Mouse (Mus musculus) limb, embryonic 10.5 days (tissue): ENCODE measurements around the gene Ctsd. TPM values are rescaled to one million over a fixed set of nuclear protein-coding genes. Genes with fewer than 3 reads are reported as not detected.
A peak's percentile ranks its signal among the peaks of the same experiment; 100 is the strongest.

ENCODE experiments used
- DNase-seq: peaks from one replicate; pipeline ENCODE4 v3.0.0-alpha.2; 2017; ENCODE audit warnings: low spot score
- H3K27ac ChIP-seq: fragments of 300-500 bp; sonication (generic); 2 replicates; pipeline ENCODE4 v1.5.1; 2016; ENCODE audit warnings: mild to moderate bottlenecking
- H3K27me3 ChIP-seq: fragments of 300-500 bp; sonication (generic); 2 replicates; pipeline ENCODE4 v1.6.1; 2016; ENCODE audit warnings: low read depth, mild to moderate bottlenecking; ENCODE audit not compliant: poor library complexity, severe bottlenecking
- H3K36me3 ChIP-seq: fragments of 300-500 bp; sonication (generic); 2 replicates; pipeline ENCODE4 v1.6.1; 2016; ENCODE audit warnings: mild to moderate bottlenecking, moderate library complexity
- H3K4me1 ChIP-seq: fragments of 300-500 bp; sonication (generic); 2 replicates; pipeline ENCODE4 v1.6.1; 2016
- H3K4me3 ChIP-seq: fragments of 300-500 bp; sonication (generic); 2 replicates; pipeline ENCODE4 v1.5.1; 2016; ENCODE audit warnings: mild to moderate bottlenecking, moderate library complexity
- H3K9me3 ChIP-seq: fragments of 300-500 bp; sonication (generic); replicated peaks from 2 replicates; pipeline ENCODE4 v1.6.1; 2016; ENCODE audit warnings: mild to moderate bottlenecking
- WGBS: fragments of 180-500 bp; shearing (Covaris S2); methylation state at CpG from one replicate; pipeline ENCODE4 v1.1.7; 2016; 5-methylcytosine and 5-hydroxymethylcytosine counted together
- polyA plus RNA-seq: library from polyadenylated mRNA; unstranded; fragments of >200 nt; fragmentation: Nextera tagmentation; extraction: Ambion mirVana; gene quantifications from 2 replicates; pipeline ENCODE4 v1.2.1, GENCODE M21; 2016

Ctsd gene
- 121 and 132 TPM in 2 replicates for polyA plus RNA-seq

GRCm38 (mm10) chr7:142387419-142388148, at the start of gene Ctsd:
Ctsd (minus strand) TSS chr7:142388038.
- H3K36me3 ChIP-seq = peaks cover 33% of the 10 kb centered on the region
- under 1% methylated on average over 55 of the region's 55 CpGs for WGBS
- no peaks in the 10 kb centered on the region for H3K27me3 ChIP-seq
- H3K9me3 ChIP-seq = no peaks in the 10 kb centered on the region
- peak within 1 kb of the TSS; percentile 83 for H3K27ac ChIP-seq
- DNase-seq = peak; percentile 99
- peaks cover 20% of the 10 kb centered on the region for H3K4me1 ChIP-seq
- H3K4me3 ChIP-seq = peak within 1 kb of the TSS; percentile 82

GRCm38 (mm10) chr7:142437324-142437723, 49.5 kb upstream of the Ctsd start:
- peaks cover 44% of the 10 kb centered on the region for H3K4me1 ChIP-seq
- peak overlapping the region; percentile 47; the same call in 1 of the 2 replicates for H3K27ac ChIP-seq
- H3K36me3 ChIP-seq = no peaks in the 10 kb centered on the region
- H3K9me3 ChIP-seq = no peaks in the 10 kb centered on the region
- WGBS = 88% methylated on average over 5 of the region's 5 CpGs
- H3K27me3 ChIP-seq = no peaks in the 10 kb centered on the region
- no peak overlapping the region for H3K4me3 ChIP-seq
- peak; percentile 33 for DNase-seq

- 19% methylated on average over 4 of the region's 4 CpGs for WGBS
- H3K9me3 ChIP-seq = no peaks in the 10 kb centered on the region
- no peak overlapping the region for H3K4me3 ChIP-seq
- no peaks in the 10 kb centered on the region for H3K36me3 ChIP-seq
- peak; percentile 67 for DNase-seq
- H3K4me1 ChIP-seq = peaks cover 26% of the 10 kb centered on the region
- peak overlapping the region; percentile 77; the same call in 1 of the 2 replicates for H3K27ac ChIP-seq
- no peaks in the 10 kb centered on the region for H3K27me3 ChIP-seq
Measured at GRCm38 (mm10) chr7:142435524-142435923, 47.7 kb upstream of the Ctsd start.

GRCm38 (mm10) chr7:142434137-142434865, 46.5 kb upstream of the Ctsd start, which contains the start of gene Syt8:
Syt8 (plus strand) TSS chr7:142434850.
- peak within 1 kb of the TSS; percentile 77 for H3K27ac ChIP-seq

GRCm38 (mm10) chr7:142433623-142434022, 45.8 kb upstream of the Ctsd start:
- Histone ChIP-seq H3K4me3 (no peak overlapping the region), H3K36me3 (no peaks in the 10 kb centered on the region), H3K27me3 (no peaks in the 10 kb centered on the region; the same call in 1 of the 2 replicates), H3K9me3 (no peaks in the 10 kb centered on the region), H3K27ac (peak overlapping the region; percentile 77), H3K4me1 (peaks cover 25% of the 10 kb centered on the region)
- DNase-seq = no peak
- 59% methylated on average over 19 of the region's 19 CpGs for WGBS

More at GRCm38 (mm10) chr7:142434137-142434865, 46.5 kb upstream of the Ctsd start, which contains the start of gene Syt8:
- 83% methylated on average over 10 of the region's 10 CpGs for WGBS
- DNase-seq = no peak
- no peaks in the 10 kb centered on the region for H3K27me3 ChIP-seq
- H3K4me3 ChIP-seq = no peak within 1 kb of the TSS
- no peaks in the 10 kb centered on the region for H3K9me3 ChIP-seq
- no peaks in the 10 kb centered on the region for H3K36me3 ChIP-seq
- peaks cover 25% of the 10 kb centered on the region for H3K4me1 ChIP-seq

GRCm38 (mm10) chr7:142431106-142431505, 43.3 kb upstream of the Ctsd start:
- 93% methylated on average over 14 of the region's 14 CpGs for WGBS
- H3K27me3 ChIP-seq = peaks cover 3% of the 10 kb centered on the region; the same call in 1 of the 2 replicates
- H3K27ac ChIP-seq = peak overlapping the region; percentile 28
- H3K4me3 ChIP-seq = no peak overlapping the region
- H3K9me3 ChIP-seq = no peaks in the 10 kb centered on the region
- H3K36me3 ChIP-seq = no peaks in the 10 kb centered on the region
- H3K4me1 ChIP-seq = peaks cover 29% of the 10 kb centered on the region
- DNase-seq = no peak

GRCm38 (mm10) chr7:142430160-142430678, 42.4 kb upstream of the Ctsd start:
- Histone ChIP-seq H3K4me1 (peaks cover 26% of the 10 kb centered on the region), H3K27ac (peak overlapping the region; percentile 27), H3K4me3 (no peak overlapping the region), H3K36me3 (no peaks in the 10 kb centered on the region), H3K27me3 (peaks cover 3% of the 10 kb centered on the region; the same call in 1 of the 2 replicates), H3K9me3 (no peaks in the 10 kb centered on the region)
- no peak for DNase-seq
- 85% methylated on average over 12 of the region's 12 CpGs for WGBS

GRCm38 (mm10) chr7:142428213-142428612, 40.4 kb upstream of the Ctsd start:
- Histone ChIP-seq H3K4me3 (no peak overlapping the region), H3K27me3 (peaks cover 3% of the 10 kb centered on the region; the same call in 1 of the 2 replicates), H3K4me1 (peaks cover 17% of the 10 kb centered on the region), H3K27ac (0 out of 2 replicates have a peak overlapping the region, but pooled peaks have one; percentile 54), H3K9me3 (no peaks in the 10 kb centered on the region), H3K36me3 (no peaks in the 10 kb centered on the region)
- DNase-seq = peak; percentile 85
- WGBS = 0% methylated on average over 7 of the region's 7 CpGs

- no peak overlapping the region for H3K27ac ChIP-seq
- no peaks in the 10 kb centered on the region for H3K36me3 ChIP-seq
- no peaks in the 10 kb centered on the region for H3K9me3 ChIP-seq
- H3K27me3 ChIP-seq = peaks cover 3% of the 10 kb centered on the region; the same call in 1 of the 2 replicates
- DNase-seq = no peak
- H3K4me3 ChIP-seq = no peak overlapping the region
- H3K4me1 ChIP-seq = peaks cover 17% of the 10 kb centered on the region
- WGBS = 71% methylated on average over 11 of the region's 11 CpGs
Measured at GRCm38 (mm10) chr7:142425641-142426213, 37.9 kb upstream of the Ctsd start.

- Histone ChIP-seq H3K36me3 (no peaks in the 10 kb centered on the region), H3K27ac (no peak overlapping the region), H3K9me3 (no peaks in the 10 kb centered on the region), H3K4me1 (no peaks in the 10 kb centered on the region), H3K27me3 (0 out of 2 replicates have a peak, but pooled peaks cover 2% of the 10 kb centered on the region), H3K4me3 (no peak overlapping the region)
- DNase-seq = no peak
- 84% methylated on average over 2 of the region's 2 CpGs for WGBS
Measured at GRCm38 (mm10) chr7:142421826-142422225, 34.0 kb upstream of the Ctsd start.

- no peak for DNase-seq
- no peak overlapping the region for H3K27ac ChIP-seq
- 88% methylated on average over 5 of the region's 5 CpGs for WGBS
Measured at GRCm38 (mm10) chr7:142419887-142420286, 32.0 kb upstream of the Ctsd start.

GRCm38 (mm10) chr7:142418679-142419078, 30.8 kb upstream of the Ctsd start:
- 93% methylated on average over 8 of the region's 8 CpGs for WGBS
- Histone ChIP-seq H3K4me3 (no peak overlapping the region), H3K36me3 (no peaks in the 10 kb centered on the region), H3K27ac (no peak overlapping the region), H3K27me3 (no peaks in the 10 kb centered on the region), H3K4me1 (no peaks in the 10 kb centered on the region), H3K9me3 (no peaks in the 10 kb centered on the region)
- DNase-seq = no peak

More at GRCm38 (mm10) chr7:142419887-142420286, 32.0 kb upstream of the Ctsd start:
- Histone ChIP-seq H3K4me3 (no peak overlapping the region), H3K9me3 (no peaks in the 10 kb centered on the region), H3K27me3 (no peaks in the 10 kb centered on the region), H3K4me1 (no peaks in the 10 kb centered on the region), H3K36me3 (no peaks in the 10 kb centered on the region)
